Mouse (Mus musculus): ENCODE measurements around the gene Pcnp.
"Not testable (repeated sequence)": the region's sequence is repeated elsewhere in the genome, so short reads cannot be mapped to it uniquely, and the experiment has no call there.

Gene Pcnp

GRCm38 (mm10) chr16:55967221-55967620 lies 62.3 kb downstream of the Pcnp start:
- no peak for DNase-seq (ENCODE audit: low spot score in 2 of 2)

GRCm38 (mm10) chr16:55966212-55966871 lies 63.2 kb downstream of the Pcnp start, which contains the start of gene Rpl24:
Gene Rpl24, plus strand, starts transcription at chr16:55966275.
- peak; percentile 93 to 96 for DNase-seq (ENCODE audit: low spot score in 2 of 2)

DNA sequence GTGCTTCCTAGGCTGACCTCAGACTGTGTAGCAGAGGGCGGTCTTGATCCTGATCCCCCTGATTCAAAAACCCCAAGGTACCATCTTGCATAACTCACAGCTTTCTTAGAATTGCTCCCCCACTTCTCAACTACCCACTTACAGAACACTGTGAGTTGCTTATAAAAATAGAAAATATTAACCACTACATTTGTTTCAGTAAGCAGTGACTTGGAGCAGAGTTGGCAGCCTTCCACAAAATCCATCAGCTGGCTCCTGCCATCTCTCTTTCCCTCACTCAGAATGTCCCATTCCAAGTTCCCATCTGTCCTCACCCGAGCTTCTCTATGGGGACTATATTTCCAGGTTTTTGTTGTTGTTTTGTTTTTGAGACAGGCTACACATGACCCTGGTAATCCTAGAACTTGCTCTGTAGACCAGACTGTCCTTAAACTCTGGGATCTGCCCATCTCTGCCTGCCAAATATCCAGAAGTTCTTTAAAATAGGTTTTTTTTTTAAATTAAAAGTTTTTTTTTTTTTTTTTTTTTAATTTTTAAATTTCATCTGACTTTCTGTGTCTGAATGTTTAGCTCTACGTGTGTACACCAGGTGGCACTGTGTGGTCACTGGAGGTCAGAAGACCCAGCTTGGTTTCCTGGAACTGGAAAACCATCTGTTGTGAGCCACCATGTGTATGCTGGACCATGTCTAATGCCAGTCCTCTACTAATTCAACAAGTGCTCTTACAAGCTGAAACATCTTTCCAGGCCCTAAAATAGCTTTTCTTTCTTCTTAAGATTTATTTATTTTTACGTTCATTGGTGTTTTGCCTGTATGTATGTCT lies 65.2 kb downstream of the Pcnp start:
- no peak for DNase-seq (ENCODE audit: low spot score in 2 of 2)

- DNase-seq (ENCODE audit: low spot score in 2 of 2): not testable (repeated sequence)
Measured at GRCm38 (mm10) chr16:55963068-55963467, 66.5 kb downstream of the Pcnp start.
